Mouse (Mus musculus): ENCODE results near the gene Xirp1.

GRCm38 (mm10) chr9:120064317-120064716, 40.9 kb upstream of the Xirp1 start:
- no peak for TF ChIP-seq POLR2A (IDR thresholded peaks at IDR 0.05; ENCODE audit: low read depth, low read length)
- TF ChIP-seq CTCF (IDR thresholded peaks at IDR 0.05; ENCODE audit: extremely low read depth, insufficient read depth, insufficient read length, insufficient replicate concordance): no peak
